Mouse (Mus musculus) embryonic stem cell, embryonic (primary cell): Measurements from ENCODE around the gene Zfp523.

Source experiments
- CTCF ChIA-PET, 4 experiments: fragments of 300-600 bp in 2 of 4; fragments of 350-600 bp in 2 of 4; sonication (Branson Sonifier 250); formaldehyde crosslinking; loops; one replicate each; lab custom pipeline; 2022; ENCODE audit warnings: inconsistent platforms in 2 of 4; lab: Charles Lee
- POLR2A ChIA-PET, 4 experiments: fragments of 300-600 bp in 2 of 4; fragments of 350-600 bp in 2 of 4; sonication (Branson Sonifier 250); formaldehyde crosslinking; loops; one replicate each; lab custom pipeline; 2022; ENCODE audit warnings: antibody characterized with exemption in 4 of 4, inconsistent platforms in 1 of 4; lab: Charles Lee

The Zfp523 gene

GRCm38 (mm10) chr17:28236636-28237015, 59.7 kb downstream of the Zfp523 start:
- POLR2A ChIA-PET: interaction anchor here (0.6 to 6.4 kb wide), 12 partner anchors 10 to 94 kb away, joined by 3 to 34 read pairs (median 4); partner anchors contain the start of gene Def6 (in 1 of the 4)
- CTCF ChIA-PET: interaction anchor here in 1 of 4 experiments (1.0 to 1.3 kb wide), 3 partner anchors 10 to 25 kb away, joined by 3 to 6 read pairs (median 6); no protein-coding TSS in a partner anchor

GRCm38 (mm10) chr17:28237362-28237761, 60.4 kb downstream of the Zfp523 start:
- POLR2A ChIA-PET: interaction anchor here (0.6 to 6.4 kb wide), 5 partner anchors 11 to 39 kb away, joined by 3 to 34 read pairs (median 6); no protein-coding TSS in a partner anchor
- CTCF ChIA-PET: interaction anchor here in 1 of 4 experiments (2.4 kb wide), 1 partner anchor 23 kb away, joined by 9 read pairs; no protein-coding TSS in a partner anchor

- CTCF ChIA-PET: interaction anchor here in 3 of 4 experiments (0.5 to 2.4 kb wide), 8 partner anchors 12 to 75 kb away, joined by 3 to 11 read pairs (median 4); no protein-coding TSS in a partner anchor
- POLR2A ChIA-PET: interaction anchor here in 2 of 4 experiments (0.7 to 3.2 kb wide), 12 partner anchors 9 to 93 kb away, joined by 3 to 9 read pairs (median 4); partner anchors contain the start of genes Def6 (in 1 of the 2) and Rpl10a (in 1 of the 2)
These were observed 60.9 kb downstream of the Zfp523 start for GRCm38 (mm10) chr17:28237874-28238273.

GRCm38 (mm10) chr17:28240846-28241245, 63.9 kb downstream of the Zfp523 start:
- ChIA-PET CTCF (interaction anchor here (0.5 to 1.6 kb wide), 13 partner anchors 8 to 494 kb away, joined by 3 to 5 read pairs (median 3); partner anchors contain the start of gene Ppard (in 2 of the 4)), POLR2A (interaction anchor here in 2 of 4 experiments (0.6 to 2.4 kb wide), 14 partner anchors 9 to 461 kb away, joined by 3 to 11 read pairs (median 3); partner anchors contain the start of genes Def6 (in 1 of the 2) and Ppard (in 1 of the 2))

GRCm38 (mm10) chr17:28242296-28242695, 65.4 kb downstream of the Zfp523 start:
- CTCF ChIA-PET: interaction anchor here in 2 of 4 experiments (0.9 to 2.6 kb wide), 2 partner anchors 16 to 33 kb away, joined by 3 to 8 read pairs; no protein-coding TSS in a partner anchor
- POLR2A ChIA-PET: interaction anchor here in 2 of 4 experiments (1.0 to 1.4 kb wide), 2 partner anchors 9 to 28 kb away, joined by 4 to 6 read pairs; no protein-coding TSS in a partner anchor

- ChIA-PET POLR2A (interaction anchor here in 3 of 4 experiments (0.6 to 1.3 kb wide), 12 partner anchors 11 to 1076 kb away, joined by 3 to 6 read pairs (median 3); no protein-coding TSS in a partner anchor), CTCF (interaction anchor here in 3 of 4 experiments (0.5 to 2.6 kb wide), 6 partner anchors 11 to 124 kb away, joined by 3 to 8 read pairs (median 3); partner anchors contain the start of gene Ppard (in 1 of the 3))
These were observed 67.3 kb downstream of the Zfp523 start for GRCm38 (mm10) chr17:28244214-28244613.

GRCm38 (mm10) chr17:28244714-28245113, 67.8 kb downstream of the Zfp523 start:
- ChIA-PET POLR2A (interaction anchor here in 3 of 4 experiments (0.6 to 1.1 kb wide), 10 partner anchors 11 to 1076 kb away, joined by 3 to 6 read pairs (median 3); no protein-coding TSS in a partner anchor), CTCF (interaction anchor here in 3 of 4 experiments (0.6 to 2.6 kb wide), 5 partner anchors 12 to 124 kb away, joined by 3 to 8 read pairs (median 3); partner anchors contain the start of gene Ppard (in 1 of the 3))

- ChIA-PET CTCF (interaction anchor here (0.5 to 1.9 kb wide), 6 partner anchors 13 to 444 kb away, joined by 3 to 7 read pairs (median 4); partner anchors contain the start of gene Mapk14 (in 1 of the 4)), POLR2A (interaction anchor here in 2 of 4 experiments (0.5 to 1.3 kb wide), 7 partner anchors 9 to 162 kb away, joined by 3 to 7 read pairs (median 3); no protein-coding TSS in a partner anchor)
These were observed 69.7 kb downstream of the Zfp523 start for GRCm38 (mm10) chr17:28246640-28247039.

GRCm38 (mm10) chr17:28247613-28248012, 70.7 kb downstream of the Zfp523 start:
- POLR2A ChIA-PET: interaction anchor here in 3 of 4 experiments (0.5 to 2.8 kb wide), 10 partner anchors 8 to 208 kb away, joined by 3 to 10 read pairs (median 4); no protein-coding TSS in a partner anchor
- CTCF ChIA-PET: interaction anchor here (0.6 to 1.9 kb wide), 7 partner anchors 10 to 283 kb away, joined by 3 to 7 read pairs (median 4); no protein-coding TSS in a partner anchor

- POLR2A ChIA-PET: interaction anchor here in 3 of 4 experiments (0.6 to 2.8 kb wide), 11 partner anchors 10 to 174 kb away, joined by 3 to 10 read pairs (median 3); partner anchors contain the start of gene Rpl10a (in 1 of the 3)
- CTCF ChIA-PET: interaction anchor here in 2 of 4 experiments (0.5 to 2.2 kb wide), 3 partner anchors 12 to 121 kb away, joined by 3 to 9 read pairs (median 4); no protein-coding TSS in a partner anchor
These were observed 72.1 kb downstream of the Zfp523 start for GRCm38 (mm10) chr17:28249062-28249461.

- ChIA-PET CTCF (interaction anchor here in 2 of 4 experiments (0.5 to 1.3 kb wide), 4 partner anchors 8 to 26 kb away, joined by 3 read pairs; partner anchors contain the start of gene Ppard (in 2 of the 2)), POLR2A (interaction anchor here in 1 of 4 experiments (1.2 to 1.9 kb wide), 2 partner anchors 9 to 22 kb away, joined by 3 to 6 read pairs; no protein-coding TSS in a partner anchor)
These were observed 74.8 kb downstream of the Zfp523 start for GRCm38 (mm10) chr17:28251579-28252280.

- ChIA-PET POLR2A (interaction anchor here in 1 of 4 experiments (1.2 to 1.9 kb wide), 3 partner anchors 9 to 79 kb away, joined by 3 to 6 read pairs (median 4); no protein-coding TSS in a partner anchor), CTCF (interaction anchor here in 2 of 4 experiments (0.5 to 1.4 kb wide), 5 partner anchors 8 to 48 kb away, joined by 3 to 4 read pairs (median 3); partner anchors contain the start of gene Ppard (in 2 of the 2))
These were observed 75.3 kb downstream of the Zfp523 start for GRCm38 (mm10) chr17:28252281-28252648.

GRCm38 (mm10) chr17:28253216-28253615, 76.3 kb downstream of the Zfp523 start:
- POLR2A ChIA-PET: interaction anchor here in 2 of 4 experiments (0.6 to 1.9 kb wide), 8 partner anchors 13 to 321 kb away, joined by 3 to 6 read pairs (median 3); partner anchors contain the start of gene Def6 (in 1 of the 2)
- CTCF ChIA-PET: interaction anchor here (0.6 to 1.8 kb wide), 9 partner anchors 14 to 49 kb away, joined by 3 to 7 read pairs (median 4); partner anchors contain the start of gene Ppard (in 2 of the 4)

- POLR2A ChIA-PET: interaction anchor here in 3 of 4 experiments (0.6 to 2.0 kb wide), 12 partner anchors 9 to 343 kb away, joined by 3 to 9 read pairs (median 4); no protein-coding TSS in a partner anchor
- CTCF ChIA-PET: interaction anchor here in 3 of 4 experiments (0.6 to 1.8 kb wide), 15 partner anchors 9 to 818 kb away, joined by 3 to 16 read pairs (median 4); partner anchors contain the start of genes Def6 (in 1 of the 3) and Ppard (in 1 of the 3)
These were observed 77.9 kb downstream of the Zfp523 start for GRCm38 (mm10) chr17:28254804-28255203.
